Mouse (Mus musculus): ENCODE data around the gene Agrn. TPM values are rescaled to one million over a fixed set of nuclear protein-coding genes. Genes with fewer than 3 reads are reported as not detected.

The Agrn gene
- polyA plus RNA-seq, 1 experiment from 2014 or later, result 63.6 TPM

DNA sequence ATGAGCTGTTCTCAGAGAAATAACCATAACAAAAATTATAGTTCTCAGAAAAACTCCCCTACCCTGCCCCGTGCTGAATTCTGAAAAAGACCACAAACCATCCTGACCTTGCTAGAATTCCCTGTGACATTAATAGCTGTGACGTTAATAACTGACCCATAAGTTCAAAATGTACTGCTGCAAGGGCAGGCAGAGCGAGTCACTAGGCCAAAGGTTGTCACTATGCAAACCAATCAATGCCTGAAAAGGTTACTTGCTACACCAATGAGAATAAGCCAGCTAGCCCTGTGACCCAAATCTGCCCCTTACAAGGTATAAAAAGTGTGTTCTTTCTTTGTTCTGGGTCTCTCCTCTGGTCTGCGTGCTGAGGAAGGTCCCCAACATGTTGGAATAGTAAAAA is 11.6 kb upstream of the Agrn start:
- no peaks in the 10 kb centered on the region for H3K36me3 ChIP-seq (ENCODE audit: control insufficient read depth, insufficient read depth, low read length)

DNA sequence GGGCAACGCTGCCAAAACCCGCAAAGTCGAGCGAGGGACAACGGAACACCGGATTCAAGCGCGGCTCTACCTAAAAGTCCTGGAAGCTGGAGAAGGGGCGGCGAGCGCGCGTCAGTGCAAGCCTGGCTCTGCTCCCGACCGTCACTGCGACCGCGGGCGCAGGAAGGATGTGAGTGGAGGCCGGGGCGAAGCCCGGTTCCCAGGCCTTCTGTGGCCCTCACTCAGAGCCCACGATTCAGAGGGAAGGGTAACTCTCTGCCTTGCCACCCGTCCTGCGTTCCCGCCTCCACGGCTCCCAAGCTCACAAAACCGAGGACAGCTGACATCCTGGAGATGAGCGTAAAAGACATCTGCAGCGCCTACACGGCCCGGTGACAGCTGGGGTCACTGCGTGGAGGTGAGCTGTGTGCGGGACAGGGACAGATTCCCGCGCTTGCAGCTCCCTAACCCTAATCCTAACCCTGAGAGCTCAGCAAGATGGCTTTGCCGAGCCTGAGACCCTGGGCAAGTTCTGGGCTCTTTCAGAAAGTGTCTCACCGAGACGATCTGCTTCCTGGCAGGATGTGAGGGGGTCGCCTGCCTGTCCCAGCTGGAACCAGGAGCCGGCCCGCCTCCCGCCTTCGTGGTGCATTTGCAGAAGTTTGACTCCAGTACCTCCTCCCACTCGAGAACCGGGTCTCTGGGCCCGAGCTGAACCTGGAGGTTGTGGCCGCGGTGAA is 6.3 kb upstream of the Agrn start:
- peak overlapping the region; percentile 63 for H3K4me3 ChIP-seq (replicated peaks; ENCODE audit: low read length)
- H3K4me1 ChIP-seq (ENCODE audit: control insufficient read depth, insufficient read depth, low read length), result peaks cover 10% of the 10 kb centered on the region; the same call in 1 of the 2 replicates
- H3K4me2 ChIP-seq (ENCODE audit: low read depth, low read length), result peak overlapping the region; percentile 96
- no peaks in the 10 kb centered on the region for H3K36me3 ChIP-seq (ENCODE audit: control insufficient read depth, insufficient read depth, low read length)
- WGBS, result under 1% methylated on average over 49 of the region's 49 CpGs
- ATAC-seq (ENCODE audit: insufficient read depth, low FRiP score), result peak; percentile 41; the same call in 1 of the 2 replicates
- H3K27me3 ChIP-seq (ENCODE audit: control insufficient read depth, insufficient read depth, low read length), result peaks cover 9% of the 10 kb centered on the region
- no peaks in the 10 kb centered on the region for H3K9me3 ChIP-seq (replicated peaks; ENCODE audit: control insufficient read depth, low read length)
- H3K27ac ChIP-seq (ENCODE audit: low read length), result peak overlapping the region; percentile 49
- peak overlapping the region; percentile 82 for H3K9ac ChIP-seq (ENCODE audit: low read length)

More for the DNA sequence above, 11.6 kb upstream of the Agrn start:
- no peak for ATAC-seq (ENCODE audit: insufficient read depth, low FRiP score)
- Histone ChIP-seq H3K4me3 (replicated peaks; ENCODE audit: low read length) (no peak overlapping the region), H3K27ac (ENCODE audit: low read length) (no peak overlapping the region), H3K4me1 (ENCODE audit: control insufficient read depth, insufficient read depth, low read length) (0 out of 2 replicates have a peak, but pooled peaks cover 1% of the 10 kb centered on the region), H3K27me3 (ENCODE audit: control insufficient read depth, insufficient read depth, low read length) (peaks cover 9% of the 10 kb centered on the region; the same call in 1 of the 2 replicates), H3K9me3 (replicated peaks; ENCODE audit: control insufficient read depth, low read length) (no peaks in the 10 kb centered on the region), H3K4me2 (ENCODE audit: low read depth, low read length) (no peak overlapping the region), H3K9ac (ENCODE audit: low read length) (no peak overlapping the region)
- WGBS, result 80% methylated on average over 4 of the region's 4 CpGs

DNA sequence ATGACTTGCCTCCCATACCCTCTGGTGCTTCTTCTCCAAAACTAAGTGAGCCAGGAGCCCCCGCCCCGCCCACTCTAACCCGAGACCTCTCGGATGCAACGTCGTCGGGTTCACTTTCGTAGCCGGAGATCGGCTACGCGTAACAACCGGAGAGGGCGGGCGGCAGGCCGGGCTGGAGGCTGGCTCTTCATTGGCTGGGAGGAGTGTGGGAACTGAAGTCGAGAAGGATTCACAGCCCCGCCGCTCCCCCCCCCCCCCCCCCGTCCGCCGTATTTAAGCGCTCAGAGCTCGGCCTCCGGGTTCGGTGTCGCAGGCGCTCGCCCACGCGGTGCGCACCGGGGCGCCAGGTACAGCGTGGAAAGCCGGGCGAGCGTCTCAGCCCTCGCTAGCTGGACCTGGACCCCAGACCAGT is 5.7 kb upstream of the Agrn start, which contains the start of gene AW011738:
TSS of gene AW011738 (plus strand) at position 304 of the 412 bp plus-strand sequence.
- peak within 1 kb of the TSS; percentile 82 for H3K9ac ChIP-seq (ENCODE audit: low read length)
- H3K27ac ChIP-seq (ENCODE audit: low read length), result peak within 1 kb of the TSS; percentile 49
- peaks cover 12% of the 10 kb centered on the region; the same call in 1 of the 2 replicates for H3K4me1 ChIP-seq (ENCODE audit: control insufficient read depth, insufficient read depth, low read length)
- H3K4me2 ChIP-seq (ENCODE audit: low read depth, low read length), result peak within 1 kb of the TSS; percentile 96
- H3K36me3 ChIP-seq (ENCODE audit: control insufficient read depth, insufficient read depth, low read length), result no peaks in the 10 kb centered on the region
- peak within 1 kb of the TSS; percentile 63 for H3K4me3 ChIP-seq (replicated peaks; ENCODE audit: low read length)
- no peaks in the 10 kb centered on the region for H3K9me3 ChIP-seq (replicated peaks; ENCODE audit: control insufficient read depth, low read length)
- ATAC-seq (ENCODE audit: insufficient read depth, low FRiP score), result peak; percentile 82
- under 1% methylated on average over 33 of the region's 39 CpGs for WGBS
- peaks cover 9% of the 10 kb centered on the region for H3K27me3 ChIP-seq (ENCODE audit: control insufficient read depth, insufficient read depth, low read length)

DNA sequence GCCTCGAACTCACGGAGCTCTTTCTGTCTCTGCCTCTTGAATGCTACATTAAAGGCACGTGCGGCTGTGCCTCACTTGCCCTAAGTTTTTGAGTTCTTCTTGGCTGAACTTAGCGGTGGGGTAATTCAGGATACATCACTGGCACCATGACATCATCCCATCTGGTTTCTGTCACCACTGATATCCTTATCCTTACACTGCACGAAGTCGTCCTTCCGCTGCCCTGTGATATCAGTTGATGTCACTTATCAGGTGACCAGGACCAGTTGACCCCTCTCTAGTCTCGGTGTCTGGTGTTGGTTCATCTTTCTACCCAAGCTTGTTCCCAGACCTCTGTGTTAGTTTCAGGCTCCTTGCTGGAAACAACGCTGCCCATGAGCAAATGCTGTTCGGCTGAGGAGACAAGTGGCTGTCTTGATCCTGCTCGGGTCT is 5.2 kb upstream of the Agrn start:
- Histone ChIP-seq H3K27me3 (ENCODE audit: control insufficient read depth, insufficient read depth, low read length) (peaks cover 9% of the 10 kb centered on the region), H3K27ac (ENCODE audit: low read length) (no peak overlapping the region)
- ATAC-seq (ENCODE audit: insufficient read depth, low FRiP score), result no peak

DNA sequence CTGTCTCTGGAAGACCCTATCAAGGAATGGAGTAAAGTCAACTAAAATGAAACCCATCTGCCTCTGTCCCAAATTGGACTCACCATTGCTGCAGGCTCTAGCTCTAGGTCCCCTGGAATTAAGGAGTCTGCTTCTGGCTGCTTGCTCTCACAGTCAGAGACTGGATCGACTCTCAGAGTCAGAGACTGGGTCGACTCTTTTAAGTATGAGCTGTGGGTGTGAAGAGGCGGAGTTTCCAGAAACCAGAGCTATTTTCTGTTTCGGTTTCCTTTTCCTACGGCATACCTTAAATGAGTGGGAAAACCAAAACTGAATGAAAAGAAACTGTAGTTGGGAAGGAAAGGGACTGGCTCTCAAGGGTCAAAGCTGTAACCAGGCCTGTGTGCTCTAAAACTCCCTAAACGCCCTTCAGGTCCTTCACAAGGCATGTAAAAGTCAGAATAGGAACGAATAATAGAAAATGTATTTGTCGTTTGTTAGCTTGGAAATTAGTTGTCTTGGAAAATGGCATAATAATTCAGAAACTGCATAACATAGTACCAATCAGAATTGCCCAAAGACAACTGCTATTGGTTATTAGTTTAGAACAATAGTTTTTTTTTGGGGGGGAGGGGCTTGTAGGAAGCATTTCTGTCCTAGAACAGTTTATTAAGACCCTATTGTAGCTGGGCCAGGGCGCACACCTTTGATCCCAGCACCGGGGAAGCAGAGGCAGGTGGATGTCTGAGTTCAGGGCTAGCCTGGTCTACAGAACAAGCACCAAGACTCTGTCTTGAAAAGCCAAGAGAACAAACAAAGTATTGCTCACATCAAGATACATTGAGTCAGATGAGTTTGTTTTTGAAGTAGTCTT is 3.6 kb upstream of the Agrn start, which contains the start of gene Isg15:
TSS of gene Isg15 (minus strand) at position 196 of the 853 bp plus-strand sequence.
- H3K27me3 ChIP-seq (ENCODE audit: control insufficient read depth, insufficient read depth, low read length), result peaks cover 9% of the 10 kb centered on the region
- H3K9ac ChIP-seq (ENCODE audit: low read length), result 0 out of 2 replicates have a peak within 1 kb of the TSS, but pooled peaks have one; percentile 18
- no peaks in the 10 kb centered on the region for H3K9me3 ChIP-seq (replicated peaks; ENCODE audit: control insufficient read depth, low read length)
- H3K36me3 ChIP-seq (ENCODE audit: control insufficient read depth, insufficient read depth, low read length), result no peaks in the 10 kb centered on the region
- H3K4me2 ChIP-seq (ENCODE audit: low read depth, low read length), result peak within 1 kb of the TSS; percentile 36; the same call in 1 of the 2 replicates
- H3K4me1 ChIP-seq (ENCODE audit: control insufficient read depth, insufficient read depth, low read length), result peaks cover 19% of the 10 kb centered on the region
- no peak for ATAC-seq (ENCODE audit: insufficient read depth, low FRiP score)
- 53% methylated on average over 10 of the region's 10 CpGs for WGBS
- no peak within 1 kb of the TSS for H3K4me3 ChIP-seq (replicated peaks; ENCODE audit: low read length)
- no peak within 1 kb of the TSS for H3K27ac ChIP-seq (ENCODE audit: low read length)

More for the DNA sequence above, 5.2 kb upstream of the Agrn start:
- Histone ChIP-seq H3K4me3 (replicated peaks; ENCODE audit: low read length) (peak overlapping the region; percentile 63), H3K9me3 (replicated peaks; ENCODE audit: control insufficient read depth, low read length) (no peaks in the 10 kb centered on the region), H3K36me3 (ENCODE audit: control insufficient read depth, insufficient read depth, low read length) (no peaks in the 10 kb centered on the region), H3K4me1 (ENCODE audit: control insufficient read depth, insufficient read depth, low read length) (peaks cover 12% of the 10 kb centered on the region; the same call in 1 of the 2 replicates), H3K4me2 (ENCODE audit: low read depth, low read length) (peak overlapping the region; percentile 96), H3K9ac (ENCODE audit: low read length) (peak overlapping the region; percentile 82)
- 33% methylated on average over 12 of the region's 12 CpGs for WGBS

DNA sequence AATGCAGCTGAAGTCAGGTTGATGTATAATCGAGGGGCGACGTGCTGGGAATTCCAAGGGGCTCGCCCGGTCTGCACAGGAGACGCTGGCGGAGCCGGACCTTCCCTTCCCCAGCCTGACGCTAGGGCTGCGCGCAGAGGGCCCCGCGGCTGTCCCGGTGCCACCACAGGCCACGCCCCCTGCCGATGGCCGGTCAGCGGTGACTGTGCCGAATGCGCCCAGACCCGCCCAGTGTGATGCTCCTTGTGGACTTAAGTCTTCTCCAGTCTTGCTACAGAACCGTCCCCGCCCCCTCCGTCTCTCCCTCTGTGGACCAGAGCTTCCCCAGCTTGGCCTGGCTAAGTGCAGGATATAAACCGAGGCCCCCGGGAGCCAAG is 529 bp upstream of the Agrn start:
- Histone ChIP-seq H3K9ac (ENCODE audit: low read length) (peak overlapping the region; percentile 82), H3K4me1 (ENCODE audit: control insufficient read depth, insufficient read depth, low read length) (peaks cover 39% of the 10 kb centered on the region), H3K27me3 (ENCODE audit: control insufficient read depth, insufficient read depth, low read length) (no peaks in the 10 kb centered on the region), H3K4me2 (ENCODE audit: low read depth, low read length) (peak overlapping the region; percentile 69), H3K4me3 (replicated peaks; ENCODE audit: low read length) (peak overlapping the region; percentile 59), H3K36me3 (ENCODE audit: control insufficient read depth, insufficient read depth, low read length) (no peaks in the 10 kb centered on the region), H3K9me3 (replicated peaks; ENCODE audit: control insufficient read depth, low read length) (no peaks in the 10 kb centered on the region), H3K27ac (ENCODE audit: low read length) (peak overlapping the region; percentile 91)
- peak; percentile 89 for ATAC-seq (ENCODE audit: insufficient read depth, low FRiP score)
- WGBS, result 0% methylated on average over 26 of the region's 26 CpGs

DNA sequence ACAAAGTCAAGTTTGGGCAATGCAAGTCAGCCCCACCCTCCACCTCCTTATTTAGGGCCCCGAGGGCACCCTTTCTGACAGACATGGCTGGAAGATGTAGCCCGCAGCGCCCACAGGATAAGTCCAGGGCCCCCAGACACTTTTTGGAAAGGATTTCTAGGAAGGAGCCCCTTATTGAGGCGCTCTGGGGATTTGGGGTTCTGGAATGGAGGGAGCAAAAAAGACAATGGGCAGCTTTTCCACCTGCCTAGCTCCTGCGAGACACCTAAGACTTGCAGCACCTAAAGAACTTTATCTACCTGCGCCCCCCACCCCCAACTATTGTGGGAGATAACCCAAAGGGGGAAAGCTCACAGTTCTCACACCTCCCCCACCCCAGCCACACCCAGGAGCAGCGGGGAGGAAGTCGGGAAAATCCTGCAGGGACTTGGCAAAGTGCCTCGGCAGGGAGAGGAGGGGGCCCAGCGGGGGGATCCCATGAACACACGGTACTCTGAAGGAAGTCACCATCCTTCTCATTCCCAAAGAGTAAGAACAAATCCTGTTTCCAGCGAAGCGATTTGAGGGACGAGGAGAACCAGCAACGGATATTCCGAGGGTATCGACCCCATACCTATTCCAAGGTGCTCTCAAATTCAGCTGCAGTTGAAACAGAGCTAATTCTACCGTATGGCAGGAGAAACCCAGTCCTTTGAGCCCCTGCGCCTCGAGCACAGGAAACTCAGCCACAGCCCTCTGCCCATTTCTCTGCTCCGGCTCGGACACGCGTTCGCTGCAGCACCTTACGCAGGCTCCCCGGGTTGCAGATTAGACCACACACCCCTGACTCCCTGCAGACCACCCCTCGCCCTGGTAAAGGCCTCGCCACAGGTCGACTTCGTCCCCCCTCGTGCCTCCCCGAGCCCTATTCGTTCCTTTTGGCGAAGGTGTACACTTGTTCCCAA is 1.1 kb downstream of the Agrn start:
- H3K27me3 ChIP-seq (ENCODE audit: control insufficient read depth, insufficient read depth, low read length), result no peaks in the 10 kb centered on the region
- no peaks in the 10 kb centered on the region for H3K9me3 ChIP-seq (replicated peaks; ENCODE audit: control insufficient read depth, low read length)
- peak overlapping the region; percentile 73 for H3K27ac ChIP-seq (ENCODE audit: low read length)
- H3K4me1 ChIP-seq (ENCODE audit: control insufficient read depth, insufficient read depth, low read length), result peaks cover 50% of the 10 kb centered on the region
- H3K4me2 ChIP-seq (ENCODE audit: low read depth, low read length), result peak overlapping the region; percentile 89
- H3K4me3 ChIP-seq (replicated peaks; ENCODE audit: low read length), result peak overlapping the region; percentile 88
- H3K9ac ChIP-seq (ENCODE audit: low read length), result peak overlapping the region; percentile 90
- no peaks in the 10 kb centered on the region for H3K36me3 ChIP-seq (ENCODE audit: control insufficient read depth, insufficient read depth, low read length)
- no peak for ATAC-seq (ENCODE audit: insufficient read depth, low FRiP score)
- WGBS, result 3% methylated on average over 35 of the region's 35 CpGs

DNA sequence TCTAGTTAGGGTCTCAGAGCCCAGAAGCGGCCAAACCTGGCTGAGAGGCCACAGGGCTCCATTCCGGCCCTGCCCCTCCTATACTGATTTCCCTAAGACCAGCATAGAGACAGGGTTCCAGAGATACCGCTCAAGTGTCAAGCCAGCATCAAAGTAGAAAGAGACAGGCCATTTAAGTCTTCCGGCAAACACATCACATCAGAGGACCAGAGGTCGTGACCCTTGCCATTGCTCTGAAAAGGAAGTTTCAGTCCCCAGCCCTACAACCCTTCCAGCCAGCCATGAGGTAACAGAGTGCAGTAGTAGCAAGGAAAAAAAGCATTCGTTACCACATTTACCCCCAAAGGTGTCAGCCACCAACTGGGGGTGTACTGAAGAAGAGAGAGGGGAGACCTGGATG is 2.9 kb downstream of the Agrn start:
- peak overlapping the region; percentile 16; the same call in 1 of the 2 replicates for H3K9ac ChIP-seq (ENCODE audit: low read length)
- no peak overlapping the region for H3K27ac ChIP-seq (ENCODE audit: low read length)
- no peak overlapping the region for H3K4me3 ChIP-seq (replicated peaks; ENCODE audit: low read length)
- peaks cover 57% of the 10 kb centered on the region for H3K4me1 ChIP-seq (ENCODE audit: control insufficient read depth, insufficient read depth, low read length)
- peak overlapping the region; percentile 6; the same call in 1 of the 2 replicates for H3K4me2 ChIP-seq (ENCODE audit: low read depth, low read length)
- H3K9me3 ChIP-seq (replicated peaks; ENCODE audit: control insufficient read depth, low read length), result no peaks in the 10 kb centered on the region
- ATAC-seq (ENCODE audit: insufficient read depth, low FRiP score), result no peak
- H3K36me3 ChIP-seq (ENCODE audit: control insufficient read depth, insufficient read depth, low read length), result no peaks in the 10 kb centered on the region
- 53% methylated on average over 6 of the region's 6 CpGs for WGBS
- no peaks in the 10 kb centered on the region for H3K27me3 ChIP-seq (ENCODE audit: control insufficient read depth, insufficient read depth, low read length)
